Mouse (Mus musculus) brain, embryonic 14.5 days (tissue): Measurements from ENCODE around the gene Gvin1.
"Not testable (repeated sequence)": the region's sequence is repeated elsewhere in the genome, so short reads cannot be mapped to it uniquely, and the experiment has no call there.

Experiments used
- CTCF ChIP-seq: fragments of 200-500 bp; IDR thresholded peaks from 2 replicates; pipeline ENCODE4 v1.5.1; 2012; ENCODE audit warnings: inconsistent platforms, mild to moderate bottlenecking, moderate library complexity, borderline replicate concordance; ENCODE audit not compliant: insufficient read depth, insufficient read length; ENCODE audit errors: extremely low read depth
- POLR2A ChIP-seq: fragments of 200-500 bp; IDR thresholded peaks from 2 replicates; pipeline ENCODE4 v1.6.1; 2012; ENCODE audit warnings: mild to moderate bottlenecking, inconsistent platforms, borderline replicate concordance; ENCODE audit not compliant: poor library complexity, insufficient read depth, insufficient read length, severe bottlenecking; ENCODE audit errors: extremely low read depth

DNA sequence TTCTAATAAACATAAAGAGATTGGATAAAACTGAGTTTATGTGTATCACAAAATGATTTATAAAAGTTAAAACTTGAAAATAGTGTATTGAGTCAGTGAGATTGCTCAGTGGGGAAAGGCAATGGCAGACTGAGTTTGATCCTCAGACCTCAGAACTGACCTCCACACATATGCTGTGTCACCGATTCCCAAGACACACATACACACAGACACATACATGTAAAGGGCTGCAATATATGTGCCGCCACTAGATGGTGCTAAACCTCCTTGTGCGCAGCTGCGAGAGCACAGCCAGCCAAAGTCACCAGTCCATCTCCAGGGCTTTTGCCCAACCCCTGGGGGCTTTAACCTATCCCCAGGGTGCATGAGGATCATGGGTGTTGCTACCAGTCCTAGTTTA, 1.4 kb downstream of the Gvin1 start:
- TF ChIP-seq CTCF, POLR2A: not testable (repeated sequence)
